Mouse (Mus musculus) lung, postnatal 0 days (tissue): ENCODE measurements at regions not wholly inside any gene's neighbourhood (a gene's known extent, or its start where the extent isn't known, plus 50 kb on each side); places are given as distances from the start of the nearest gene placed in this dataset.

Experiments
- ATAC-seq: fragments of 200-750 bp; cut with Nextera tagmentation; 2 replicates; pipeline ENCODE4 v1.8.0; 2017; ENCODE audit warnings: moderate library complexity
- DNase-seq: peaks from one replicate; pipeline ENCODE4 v3.0.0-alpha.2; 2016; ENCODE audit warnings: low spot score
- H3K27ac ChIP-seq: fragments of 300-500 bp; sonication (generic); 2 replicates; pipeline ENCODE4 v1.5.1; 2014; ENCODE audit warnings: antibody characterized with exemption, mild to moderate bottlenecking, low read length, mixed read lengths
- H3K27me3 ChIP-seq: fragments of 300-500 bp; sonication (generic); replicated peaks from 2 replicates; pipeline ENCODE4 v1.6.1; 2014; ENCODE audit warnings: low read length, mixed read lengths; ENCODE audit not compliant: insufficient read depth
- H3K36me3 ChIP-seq: fragments of 300-500 bp; sonication (generic); 2 replicates; pipeline ENCODE4 v1.6.1; 2014; ENCODE audit warnings: low read length, mixed read lengths; ENCODE audit not compliant: insufficient read depth
- H3K4me1 ChIP-seq: fragments of 300-500 bp; sonication (generic); 2 replicates; pipeline ENCODE4 v1.6.1; 2014; ENCODE audit warnings: antibody characterized with exemption, low read depth, low read length, mixed read lengths; ENCODE audit not compliant: insufficient read depth
- H3K4me2 ChIP-seq: fragments of 300-500 bp; sonication (generic); replicated peaks from 2 replicates; pipeline ENCODE4 v1.6.1; 2014; ENCODE audit warnings: low read depth, mild to moderate bottlenecking, low read length, moderate library complexity, mixed read lengths
- H3K4me3 ChIP-seq: fragments of 300-500 bp; sonication (generic); 2 replicates; pipeline ENCODE4 v1.5.1; 2014; ENCODE audit warnings: low read depth, low read length
- H3K9ac ChIP-seq: fragments of 300-500 bp; sonication (generic); replicated peaks from 2 replicates; pipeline ENCODE4 v1.6.1; 2014; ENCODE audit warnings: low read depth, mild to moderate bottlenecking
- H3K9me3 ChIP-seq: fragments of 300-500 bp; sonication (generic); 2 replicates; pipeline ENCODE4 v1.6.1; 2016; ENCODE audit warnings: low read length, mixed read lengths
- CTCF ChIP-seq: IDR thresholded peaks from 2 replicates; pipeline ENCODE4 v1.5.1; 2016; ENCODE audit warnings: antibody characterized with exemption, mild to moderate bottlenecking
- EP300 ChIP-seq: IDR thresholded peaks from 2 replicates; pipeline ENCODE4 v1.6.1; 2016; ENCODE audit warnings: antibody characterized with exemption, mild to moderate bottlenecking, control low read depth
- WGBS: fragments of 180-500 bp; shearing (Covaris S2); extraction: QIAGEN DNeasy Blood & Tissue Kit; methylation state at CpG from one replicate; pipeline ENCODE4 v1.1.7; 2014; 5-methylcytosine and 5-hydroxymethylcytosine counted together

- Histone ChIP-seq H3K9me3 (no peaks in the 10 kb centered on the region), H3K4me1 (no peaks in the 10 kb centered on the region), H3K27ac (no peak overlapping the region), H3K36me3 (no peaks in the 10 kb centered on the region), H3K4me2 (no peak overlapping the region), H3K9ac (no peak overlapping the region), H3K27me3 (no peaks in the 10 kb centered on the region), H3K4me3 (no peak overlapping the region)
- no peak for ATAC-seq
- no peak for DNase-seq
- TF ChIP-seq CTCF (no peak), EP300 (no peak)
Observed at GRCm38 (mm10) chr17:62109052-62109451, 772.1 kb downstream of the Efna5 start.

GRCm38 (mm10) chr17:62083281-62083680, 797.8 kb downstream of the Efna5 start:
- no peak overlapping the region for H3K27ac ChIP-seq
- H3K27me3 ChIP-seq, result no peaks in the 10 kb centered on the region
- H3K4me1 ChIP-seq, result no peaks in the 10 kb centered on the region
- ATAC-seq (no peak), DNase-seq (no peak)
- no peaks in the 10 kb centered on the region for H3K9me3 ChIP-seq
- no peak overlapping the region for H3K4me3 ChIP-seq
- H3K36me3 ChIP-seq, result no peaks in the 10 kb centered on the region
- no peak for TF ChIP-seq EP300
- no peak for TF ChIP-seq CTCF
- no peak overlapping the region for H3K9ac ChIP-seq
- no peak overlapping the region for H3K4me2 ChIP-seq
- 73% methylated on average over 4 of the region's 4 CpGs for WGBS

- ATAC-seq (no peak), DNase-seq (no peak)
- Histone ChIP-seq H3K27ac (no peak overlapping the region), H3K9ac (no peak overlapping the region), H3K4me1 (no peaks in the 10 kb centered on the region), H3K4me2 (no peak overlapping the region), H3K36me3 (no peaks in the 10 kb centered on the region), H3K27me3 (no peaks in the 10 kb centered on the region), H3K9me3 (no peaks in the 10 kb centered on the region), H3K4me3 (no peak overlapping the region)
- TF ChIP-seq EP300, result no peak
- no peak for TF ChIP-seq CTCF
- WGBS, result 71% methylated on average over 7 of the region's 7 CpGs
Observed at GRCm38 (mm10) chr17:62077604-62078003, 803.5 kb downstream of the Efna5 start.

GRCm38 (mm10) chr17:62064939-62065338, 816.2 kb downstream of the Efna5 start:
- Histone ChIP-seq H3K4me2 (no peak overlapping the region), H3K9ac (no peak overlapping the region), H3K9me3 (no peaks in the 10 kb centered on the region), H3K4me1 (no peaks in the 10 kb centered on the region), H3K27ac (no peak overlapping the region), H3K27me3 (no peaks in the 10 kb centered on the region), H3K4me3 (no peak overlapping the region), H3K36me3 (no peaks in the 10 kb centered on the region)
- TF ChIP-seq EP300 (no peak), CTCF (no peak)
- WGBS, result 84% methylated on average over 1 of the region's 1 CpGs
- ATAC-seq (no peak), DNase-seq (no peak)

GRCm38 (mm10) chr17:62058016-62058415, 823.1 kb downstream of the Efna5 start:
- Histone ChIP-seq H3K4me2 (no peak overlapping the region), H3K27me3 (no peaks in the 10 kb centered on the region), H3K9me3 (no peaks in the 10 kb centered on the region), H3K9ac (no peak overlapping the region), H3K4me3 (no peak overlapping the region), H3K4me1 (no peaks in the 10 kb centered on the region), H3K36me3 (no peaks in the 10 kb centered on the region), H3K27ac (no peak overlapping the region)
- TF ChIP-seq CTCF (no peak), EP300 (no peak)
- 34% methylated on average over 3 of the region's 3 CpGs for WGBS
- ATAC-seq (no peak), DNase-seq (no peak)

- Histone ChIP-seq H3K4me2 (no peak overlapping the region), H3K9ac (no peak overlapping the region), H3K9me3 (no peaks in the 10 kb centered on the region), H3K27me3 (no peaks in the 10 kb centered on the region), H3K27ac (no peak overlapping the region), H3K4me1 (no peaks in the 10 kb centered on the region), H3K4me3 (no peak overlapping the region), H3K36me3 (no peaks in the 10 kb centered on the region)
- DNase-seq (no peak), ATAC-seq (no peak)
- no peak for TF ChIP-seq EP300
- no peak for TF ChIP-seq CTCF
- WGBS, result 41% methylated on average over 6 of the region's 6 CpGs
Observed at GRCm38 (mm10) chr17:62054801-62055200, 826.3 kb downstream of the Efna5 start.

- H3K4me2 ChIP-seq, result no peak overlapping the region
- TF ChIP-seq CTCF, result no peak
- TF ChIP-seq EP300, result no peak
- no peaks in the 10 kb centered on the region for H3K36me3 ChIP-seq
- no peaks in the 10 kb centered on the region for H3K9me3 ChIP-seq
- H3K9ac ChIP-seq, result no peak overlapping the region
- H3K4me1 ChIP-seq, result no peaks in the 10 kb centered on the region
- no peak overlapping the region for H3K27ac ChIP-seq
- ATAC-seq, result no peak
- no peak for DNase-seq
- H3K27me3 ChIP-seq, result no peaks in the 10 kb centered on the region
- H3K4me3 ChIP-seq, result no peak overlapping the region
- WGBS, result 83% methylated on average over 3 of the region's 3 CpGs
Observed at GRCm38 (mm10) chr17:62048989-62049388, 832.1 kb downstream of the Efna5 start.
